8 mouse cellular contexts compared by ENCODE assay signal in the genomic region with DNA sequence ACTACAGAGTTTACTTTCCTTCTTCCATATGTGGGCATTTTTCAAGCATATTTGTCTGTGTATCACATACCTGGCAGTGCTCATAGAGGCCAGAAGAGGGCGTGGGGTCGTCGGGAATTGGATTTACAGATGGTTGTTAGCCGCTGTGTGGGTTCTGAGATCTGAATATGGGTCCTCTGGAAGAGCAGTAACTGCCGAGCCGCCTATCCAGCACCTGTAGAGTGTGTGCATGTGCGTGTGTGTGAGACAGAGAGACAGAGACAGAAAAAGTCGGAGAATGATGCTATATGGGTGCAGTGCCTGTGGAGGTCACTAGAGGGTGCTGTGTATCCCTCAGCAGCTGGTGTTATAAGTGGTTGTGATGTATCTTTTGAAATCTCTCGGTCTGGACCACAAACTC. TPM values are rescaled to one million over a fixed set of nuclear protein-coding genes. Genes with fewer than 3 reads are reported as not detected.
DNase-seq lines count a peak whose midpoint lies in the region; ATAC-seq and TF ChIP-seq lines count a peak whose summit lies in the region.

No protein-coding gene starts in this region.

- peaks cover 7% of the 10 kb centered on the region; the same call in 1 of the 2 replicates for H3K4me1 ChIP-seq in embryonic facial prominence, embryonic 15.5 days
- peaks cover 12% of the 10 kb centered on the region for H3K4me1 ChIP-seq in limb, embryonic 15.5 days

- no peak overlapping the region for H3K27ac ChIP-seq in layer of hippocampus, adult 2 months
- 0 out of 2 replicates have a peak overlapping the region, but pooled peaks have one; percentile 28 for H3K27ac ChIP-seq in embryonic facial prominence, embryonic 15.5 days (replicated peaks)
- H3K27ac ChIP-seq in limb, embryonic 15.5 days: no peak overlapping the region

- H3K36me3 ChIP-seq in embryonic facial prominence, embryonic 15.5 days: peaks cover 16% of the 10 kb centered on the region
- peaks cover 9% of the 10 kb centered on the region for H3K36me3 ChIP-seq in limb, embryonic 15.5 days

- peak; percentile 89 for TF ChIP-seq CTCF in layer of hippocampus, adult 2 months (conservative IDR thresholded peaks at IDR 0.05)

- ATAC-seq in embryonic facial prominence, embryonic 15.5 days (ENCODE audit: insufficient number of reproducible peaks, low FRiP score, low TSS enrichment, low read depth): no peak
- ATAC-seq in limb, embryonic 15.5 days (ENCODE audit: insufficient number of reproducible peaks, low FRiP score, low TSS enrichment, low read depth): no peak
- peak; percentile 51 for ATAC-seq in monocyte, adult 5-6 weeks (replicated peaks; ENCODE audit: insufficient number of reproducible peaks, low FRiP score, low TSS enrichment, poor library complexity, severe bottlenecking)

- no peaks in the 10 kb centered on the region for H3K27me3 ChIP-seq in embryonic facial prominence, embryonic 15.5 days
- no peaks in the 10 kb centered on the region for H3K27me3 ChIP-seq in limb, embryonic 15.5 days

- 21% methylated on average over 9 of the region's 9 CpGs for WGBS in embryonic facial prominence, embryonic 15.5 days
- WGBS in limb, embryonic 15.5 days: 19% methylated on average over 9 of the region's 9 CpGs

- no peak overlapping the region for H3K9ac ChIP-seq in embryonic facial prominence, embryonic 15.5 days
- no peak overlapping the region for H3K9ac ChIP-seq in limb, embryonic 15.5 days

- H3K4me2 ChIP-seq in embryonic facial prominence, embryonic 15.5 days (replicated peaks): no peak overlapping the region
- H3K4me2 ChIP-seq in limb, embryonic 15.5 days: 0 out of 2 replicates have a peak overlapping the region, but pooled peaks have one; percentile 24

- H3K4me3 ChIP-seq in layer of hippocampus, adult 2 months: no peak overlapping the region
- peak overlapping the region; percentile 4; the same call in 1 of the 2 replicates for H3K4me3 ChIP-seq in embryonic facial prominence, embryonic 15.5 days (replicated peaks)
- H3K4me3 ChIP-seq in limb, embryonic 15.5 days: no peak overlapping the region

- peak in 1 of 2 experiments; percentile 51 for DNase-seq in layer of hippocampus, adult 2 months (ENCODE audit: low spot score in 2 of 2)
- no peak for DNase-seq in layer of hippocampus, postnatal 25 days (ENCODE audit: extremely low spot score in 1 of 2, low spot score in 1 of 2)
- DNase-seq in Muller cell, postnatal 12 days (ENCODE audit: inconsistent ontology term): peak; percentile 56
- DNase-seq in induced T-regulatory cell, adult 2 months (ENCODE audit: low read depth): peak; percentile 92
- no peak for DNase-seq in urinary bladder, postnatal 4 days (ENCODE audit: low spot score in 2 of 2)

- H3K9me3 ChIP-seq in embryonic facial prominence, embryonic 15.5 days (replicated peaks): no peaks in the 10 kb centered on the region
- no peaks in the 10 kb centered on the region for H3K9me3 ChIP-seq in limb, embryonic 15.5 days

RNA-seq across cellular contexts. Expression of a gene that starts 0.9 kb away (rescaled TPM):
- 100 to 1,000 TPM; 136 to 154 TPM for total RNA-seq in layer of hippocampus, adult 2 months (2021)
- 100 to 1,000 TPM; 162 to 172 TPM for total RNA-seq in layer of hippocampus, postnatal 25 days (2021)
- 90.1 and 91.9 TPM in 2 replicates for polyA plus RNA-seq in embryonic facial prominence, embryonic 15.5 days (2015; fragmentation: Nextera tagmentation; extraction: Ambion mirVana)
- 73.5 and 76.4 TPM in 2 replicates for polyA plus RNA-seq in limb, embryonic 15.5 days (2015; fragmentation: Nextera tagmentation; extraction: Ambion mirVana)
- 33.0 to 67.3 TPM (median 42.5 TPM) in 3 replicates for total RNA-seq in monocyte, adult 5-6 weeks (2017)

RNA-seq across cellular contexts. Expression of a gene that starts 29.3 kb away (rescaled TPM):
- not detected for total RNA-seq in layer of hippocampus, adult 2 months (2021)
- total RNA-seq in layer of hippocampus, postnatal 25 days (2021): not detected
- not detected in 2 replicates for polyA plus RNA-seq in embryonic facial prominence, embryonic 15.5 days (2015; fragmentation: Nextera tagmentation; extraction: Ambion mirVana)
- polyA plus RNA-seq in limb, embryonic 15.5 days (2015; fragmentation: Nextera tagmentation; extraction: Ambion mirVana): not detected in 2 replicates
- 0.57 TPM in 1 of 3 replicates, not detected in the others for total RNA-seq in monocyte, adult 5-6 weeks (2017)

RNA-seq across cellular contexts. Expression of a gene that starts 34.3 kb away (rescaled TPM):
- total RNA-seq in layer of hippocampus, adult 2 months (2021): under 1 TPM; 0.51 to 0.59 TPM
- under 1 TPM; 0.75 to 0.84 TPM for total RNA-seq in layer of hippocampus, postnatal 25 days (2021)
- 0.37 and 0.38 TPM in 2 replicates for polyA plus RNA-seq in embryonic facial prominence, embryonic 15.5 days (2015; fragmentation: Nextera tagmentation; extraction: Ambion mirVana)
- polyA plus RNA-seq in limb, embryonic 15.5 days (2015; fragmentation: Nextera tagmentation; extraction: Ambion mirVana): 0.05 and 0.07 TPM in 2 replicates
- total RNA-seq in monocyte, adult 5-6 weeks (2017): not detected in 3 replicates

RNA-seq across cellular contexts. Expression of a gene that starts 48.9 kb away (rescaled TPM):
- 10 to 100 TPM; 45.7 to 47.5 TPM for total RNA-seq in layer of hippocampus, adult 2 months (2021)
- total RNA-seq in layer of hippocampus, postnatal 25 days (2021): 10 to 100 TPM; 35.9 to 47.2 TPM
- 49.6 and 54.9 TPM in 2 replicates for polyA plus RNA-seq in embryonic facial prominence, embryonic 15.5 days (2015; fragmentation: Nextera tagmentation; extraction: Ambion mirVana)
- 44.9 and 47.8 TPM in 2 replicates for polyA plus RNA-seq in limb, embryonic 15.5 days (2015; fragmentation: Nextera tagmentation; extraction: Ambion mirVana)
- 118 to 169 TPM (median 121 TPM) in 3 replicates for total RNA-seq in monocyte, adult 5-6 weeks (2017)

RNA-seq across cellular contexts. Expression of a gene that starts 49.7 kb away (rescaled TPM):
- total RNA-seq in layer of hippocampus, adult 2 months (2021): 10 to 100 TPM; 39.6 to 48.8 TPM
- 10 to 100 TPM; 41.1 to 43.1 TPM for total RNA-seq in layer of hippocampus, postnatal 25 days (2021)
- polyA plus RNA-seq in embryonic facial prominence, embryonic 15.5 days (2015; fragmentation: Nextera tagmentation; extraction: Ambion mirVana): 54.9 and 57.6 TPM in 2 replicates
- polyA plus RNA-seq in limb, embryonic 15.5 days (2015; fragmentation: Nextera tagmentation; extraction: Ambion mirVana): 40.8 and 47.0 TPM in 2 replicates
- 185 to 246 TPM (median 193 TPM) in 3 replicates for total RNA-seq in monocyte, adult 5-6 weeks (2017)

Comparison
In these comparisons a context has a peak if more than half of its experiments do, and no peak if none do; other contexts are left out.
1. DNase-seq: peak in Muller cell, postnatal 12 days (single experiment) and induced T-regulatory cell, adult 2 months (single experiment); none in layer of hippocampus, postnatal 25 days (0 of 2) and urinary bladder, postnatal 4 days (0 of 2).